Mouse (Mus musculus) brain, embryonic 18.5 days (tissue): Measurements from ENCODE around the gene Comtd1.

Source experiments
- DNase-seq: peaks from one replicate; pipeline ENCODE4 v3.0.0-alpha.2; 2012; ENCODE audit warnings: low read depth, low spot score

Comtd1 gene

GRCm38 (mm10) chr14:21838336-21839017, 10.3 kb downstream of the Comtd1 start:
- DNase-seq: no peak

DNA sequence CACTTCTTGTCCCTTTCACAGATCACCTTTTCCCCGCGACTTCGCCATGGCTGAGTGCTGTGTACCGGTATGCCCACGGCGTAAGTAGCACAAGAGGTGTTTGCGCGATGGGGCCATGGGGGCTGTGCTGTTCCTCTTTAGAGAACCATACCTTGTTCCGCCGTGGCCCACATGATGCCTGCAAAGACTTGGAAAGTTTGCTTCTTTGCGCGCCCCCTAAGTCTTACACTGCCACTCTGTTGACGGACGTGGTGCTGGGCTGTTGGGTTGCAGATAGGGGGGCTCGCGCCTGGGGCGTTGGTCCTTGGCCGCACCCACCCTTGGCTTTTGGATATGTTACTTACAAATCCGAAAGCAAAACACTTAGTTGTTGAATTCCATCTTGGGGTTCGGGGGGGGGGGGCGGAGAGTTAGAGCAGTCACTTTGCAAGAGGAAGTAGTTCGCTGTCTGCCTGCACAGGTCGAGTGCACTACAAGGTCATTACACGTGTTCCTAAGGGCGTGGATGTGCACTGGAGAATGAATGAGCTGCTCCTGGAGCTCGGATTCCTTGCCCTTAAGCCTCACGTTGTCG, 16.9 kb downstream of the Comtd1 start:
- no peak for DNase-seq

DNA sequence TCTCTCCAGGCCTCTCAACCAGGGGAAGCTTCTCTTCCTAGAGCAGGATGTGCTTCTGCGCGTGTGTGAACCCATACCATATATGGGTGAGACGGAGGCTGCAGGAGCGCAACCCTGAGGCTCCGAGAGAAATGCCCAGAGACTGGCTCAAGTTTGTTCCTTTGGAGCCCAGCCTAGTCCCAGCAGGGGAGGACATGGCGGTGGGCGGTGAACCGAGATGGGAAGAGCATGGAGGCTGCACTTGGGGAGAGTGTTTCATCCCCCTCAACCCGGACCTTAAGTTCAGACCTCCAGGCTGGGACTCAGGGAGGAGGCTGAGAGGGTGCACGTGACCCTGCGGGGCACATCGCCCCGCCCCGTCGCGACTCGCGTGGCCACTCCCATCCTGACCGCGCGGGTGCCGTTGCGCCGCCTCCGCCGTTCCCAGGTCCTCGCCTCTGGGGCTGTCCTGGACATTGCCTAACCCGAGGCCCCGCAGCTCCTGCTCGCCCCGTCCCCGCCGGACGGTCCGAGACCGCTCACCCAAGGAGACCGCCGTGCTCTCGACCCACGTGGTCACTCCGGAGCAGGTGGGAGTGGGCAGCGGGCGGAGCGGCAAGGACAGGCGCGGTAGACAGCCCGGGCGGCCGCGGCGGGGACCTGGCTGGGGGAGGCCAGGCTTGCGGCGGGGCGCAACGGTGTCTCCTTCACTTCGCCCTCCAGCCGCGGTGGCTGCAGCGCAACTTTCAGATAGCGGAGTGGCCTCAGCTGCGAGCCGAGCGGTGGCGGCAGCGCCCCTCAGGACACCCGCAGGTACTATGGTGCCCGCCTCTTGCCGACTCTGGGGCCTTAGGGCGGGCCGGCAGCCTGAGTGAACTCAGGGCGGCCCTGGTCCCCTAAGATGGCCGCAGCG, 17.7 kb downstream of the Comtd1 start:
- DNase-seq: peak; percentile 86

DNA sequence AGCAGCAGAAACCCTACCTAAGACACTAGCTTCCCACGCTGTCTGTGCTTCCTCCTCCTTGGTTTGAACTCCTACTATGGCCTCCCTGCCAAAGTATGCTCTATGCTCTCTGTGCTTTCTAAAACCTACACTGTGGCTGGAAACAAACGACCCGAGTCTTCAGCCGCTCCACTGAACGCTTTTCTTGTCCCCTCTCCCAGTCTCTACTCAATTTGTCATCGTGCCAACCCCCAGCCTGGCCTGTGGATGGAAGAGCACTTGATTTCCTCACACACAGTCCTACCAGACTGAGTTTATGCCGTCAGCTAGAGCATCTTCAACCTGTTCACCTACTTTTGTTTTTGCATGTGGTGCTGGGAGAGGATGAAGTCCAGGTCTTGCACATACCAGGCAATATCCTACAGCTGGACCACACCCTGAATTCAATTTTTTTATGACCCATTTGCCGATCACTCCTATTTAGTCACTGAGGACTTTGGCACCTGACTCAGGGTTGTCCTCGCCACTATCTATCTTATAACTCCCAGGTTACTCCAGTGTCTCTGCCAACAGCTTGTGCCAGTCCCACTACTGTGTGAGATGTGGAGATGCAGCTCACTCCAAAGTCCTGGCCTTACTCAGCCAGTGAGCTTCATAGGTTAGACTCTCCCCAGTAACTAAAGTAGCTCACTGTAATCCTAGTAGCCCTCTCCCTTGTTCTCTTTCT, 22.8 kb downstream of the Comtd1 start:
- DNase-seq: no peak

DNA sequence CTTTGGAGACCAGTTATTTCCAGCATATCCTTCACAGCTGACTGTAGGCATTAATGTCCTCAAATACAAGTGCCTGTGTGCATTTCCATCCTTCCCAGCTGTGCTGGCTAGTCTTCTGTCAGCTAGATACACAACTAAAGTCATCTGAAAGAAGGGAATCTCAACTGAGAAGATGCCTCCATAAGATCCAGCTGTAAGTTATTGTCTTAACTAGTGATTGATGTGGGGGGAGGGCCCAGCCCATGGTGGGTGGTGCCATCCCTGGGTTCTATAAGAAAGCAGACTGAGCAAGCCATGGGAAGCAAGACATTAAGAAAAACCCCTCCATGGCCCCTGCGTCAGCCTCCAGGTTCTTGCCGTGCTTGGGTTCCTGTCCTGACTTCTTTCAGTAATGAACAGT, 23.8 kb downstream of the Comtd1 start, which contains the start of gene Vdac2:
Gene Vdac2, plus strand, starts transcription at position 301 of the 400 bp plus-strand sequence.
- DNase-seq: no peak

DNA sequence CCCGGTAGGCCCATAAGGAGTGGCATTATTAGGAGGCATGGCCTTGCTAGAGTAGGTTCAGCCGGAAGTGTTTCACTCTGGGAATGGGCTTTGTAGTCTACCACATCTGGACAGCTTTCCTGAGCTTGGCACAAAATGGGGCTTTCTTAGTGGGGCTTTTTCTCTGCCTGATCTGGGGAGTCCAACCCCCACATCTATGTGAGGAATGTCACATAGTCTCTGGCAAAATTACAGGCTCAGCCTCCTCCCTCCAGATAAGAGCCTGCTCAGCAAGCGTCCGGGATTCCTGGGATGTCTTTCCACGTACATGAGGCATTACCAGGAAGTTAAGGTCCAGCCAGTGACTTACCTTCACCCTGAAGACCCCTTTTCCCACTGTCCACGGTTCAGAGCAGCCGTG, 24.9 kb downstream of the Comtd1 start:
- no peak for DNase-seq

DNA sequence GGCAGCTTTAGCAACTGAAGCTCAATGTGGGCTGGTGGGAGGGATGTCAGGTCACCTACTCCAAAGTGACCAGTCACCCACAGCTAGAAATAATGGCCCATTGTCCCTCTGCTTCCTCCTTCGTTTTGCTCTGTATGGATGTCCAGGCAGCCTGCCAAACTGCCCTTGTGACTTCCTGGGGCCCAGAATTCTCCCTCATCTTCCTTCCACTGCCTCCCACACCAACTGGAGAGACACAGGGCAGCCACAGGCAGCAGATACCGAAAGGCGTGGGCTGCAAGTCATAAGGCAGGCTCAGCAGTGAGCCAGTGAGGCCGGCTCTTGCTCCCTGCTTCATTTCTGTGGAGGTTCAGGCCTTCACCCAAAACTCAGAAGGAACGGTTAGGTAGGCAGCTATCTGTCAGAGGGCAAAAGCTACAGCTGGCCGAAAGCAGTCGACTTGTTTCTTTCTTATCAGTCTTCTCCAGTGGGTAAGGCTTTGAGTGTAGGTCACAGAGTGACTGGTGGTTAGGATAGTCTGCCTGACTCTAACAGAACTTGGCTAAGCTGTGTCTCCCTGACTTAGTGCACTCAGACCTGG, 25.9 kb downstream of the Comtd1 start:
- DNase-seq: no peak

GRCm38 (mm10) chr14:21822307-21822706, 26.5 kb downstream of the Comtd1 start:
- no peak for DNase-seq

DNA sequence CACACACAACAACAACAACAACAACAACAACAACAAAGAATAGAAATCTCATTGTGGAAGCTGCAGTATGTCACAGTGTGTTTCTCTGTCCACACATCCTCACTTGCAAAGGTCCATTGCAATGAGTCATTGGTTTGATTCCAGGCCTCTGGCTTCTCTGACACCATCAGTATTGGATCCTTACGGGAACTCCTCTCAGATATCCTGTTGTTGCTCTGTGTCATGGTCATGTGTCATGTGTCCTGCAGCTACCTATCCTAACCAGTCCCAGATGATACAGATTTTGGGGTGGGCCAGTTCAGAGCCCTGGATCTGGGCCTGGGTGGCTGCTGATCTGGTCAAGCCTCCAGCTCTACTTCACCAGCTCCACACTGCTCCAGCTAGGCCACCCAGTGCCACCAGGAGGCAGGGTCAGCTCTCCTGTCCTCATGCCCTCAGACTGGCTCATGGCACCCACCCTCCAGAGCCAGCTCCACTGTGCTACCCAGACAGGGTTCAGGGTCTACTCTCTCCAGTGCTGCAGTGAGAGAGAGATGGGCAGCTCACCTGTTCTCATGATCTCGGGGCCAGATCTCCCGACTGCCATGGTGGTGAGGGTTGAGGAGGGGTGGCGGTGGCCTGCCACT, 27.8 kb downstream of the Comtd1 start:
- DNase-seq: no peak

- DNase-seq: no peak
Observed at GRCm38 (mm10) chr14:21817453-21817852, 31.3 kb downstream of the Comtd1 start.

GRCm38 (mm10) chr14:21816255-21816654, 32.5 kb downstream of the Comtd1 start:
- no peak for DNase-seq

DNA sequence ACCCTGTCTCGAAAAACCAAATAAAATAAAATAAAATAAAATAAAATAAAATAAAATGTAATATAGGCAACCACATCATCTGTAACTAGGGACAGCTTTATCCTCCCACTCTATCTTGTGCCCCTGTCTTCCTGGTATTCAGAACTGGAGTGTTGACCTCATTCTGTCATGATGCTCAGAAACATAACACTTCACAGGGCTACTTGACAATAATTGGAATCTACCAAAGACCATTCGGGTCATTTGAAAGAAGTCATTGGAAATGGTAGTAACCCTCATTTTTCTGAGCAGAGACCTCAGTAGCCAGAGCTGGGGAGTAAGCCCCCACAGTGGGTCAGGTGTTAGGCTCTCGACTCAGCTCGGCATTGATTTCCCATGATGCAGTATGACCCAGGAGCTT, 34.2 kb downstream of the Comtd1 start:
- no peak for DNase-seq

DNA sequence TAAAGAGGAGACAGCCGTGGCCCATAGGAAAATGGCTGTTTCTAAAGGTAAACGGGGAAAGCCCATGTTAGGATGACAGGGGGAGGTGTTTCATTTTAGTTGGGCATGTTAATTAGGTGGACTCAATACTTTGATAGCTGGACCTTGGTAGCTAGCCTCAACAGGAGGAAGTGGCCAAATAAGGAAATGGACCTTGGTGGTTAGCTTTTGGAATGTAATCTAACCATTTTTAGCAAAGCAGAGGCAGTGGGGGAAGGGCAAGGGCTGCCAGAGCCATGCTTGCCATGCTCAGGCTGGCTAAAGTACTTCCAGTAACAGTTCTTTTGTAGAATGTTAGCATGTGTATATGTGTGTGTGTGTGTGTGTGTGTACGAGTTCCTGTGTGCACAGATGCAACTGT, 34.9 kb downstream of the Comtd1 start:
- DNase-seq: no peak

DNA sequence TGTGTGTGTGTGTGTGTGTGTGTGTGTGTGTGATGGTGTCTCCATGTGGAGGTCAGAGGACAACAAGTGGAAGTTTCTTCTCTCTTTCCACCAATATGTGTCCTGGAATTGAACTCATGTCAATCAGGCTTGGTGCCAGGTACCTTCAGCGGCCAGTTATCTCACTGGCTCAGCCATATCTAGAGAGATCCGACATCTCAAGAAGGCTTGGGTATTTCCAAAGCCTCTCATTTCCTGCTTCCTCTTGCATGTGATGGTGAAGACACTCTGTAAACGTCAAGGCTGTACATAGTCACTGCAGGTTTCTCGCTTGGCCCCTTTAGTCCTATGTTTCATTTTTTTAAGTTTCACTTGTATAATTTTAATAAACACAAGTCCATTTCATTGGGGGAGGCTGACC, 35.6 kb downstream of the Comtd1 start:
- no peak for DNase-seq

DNA sequence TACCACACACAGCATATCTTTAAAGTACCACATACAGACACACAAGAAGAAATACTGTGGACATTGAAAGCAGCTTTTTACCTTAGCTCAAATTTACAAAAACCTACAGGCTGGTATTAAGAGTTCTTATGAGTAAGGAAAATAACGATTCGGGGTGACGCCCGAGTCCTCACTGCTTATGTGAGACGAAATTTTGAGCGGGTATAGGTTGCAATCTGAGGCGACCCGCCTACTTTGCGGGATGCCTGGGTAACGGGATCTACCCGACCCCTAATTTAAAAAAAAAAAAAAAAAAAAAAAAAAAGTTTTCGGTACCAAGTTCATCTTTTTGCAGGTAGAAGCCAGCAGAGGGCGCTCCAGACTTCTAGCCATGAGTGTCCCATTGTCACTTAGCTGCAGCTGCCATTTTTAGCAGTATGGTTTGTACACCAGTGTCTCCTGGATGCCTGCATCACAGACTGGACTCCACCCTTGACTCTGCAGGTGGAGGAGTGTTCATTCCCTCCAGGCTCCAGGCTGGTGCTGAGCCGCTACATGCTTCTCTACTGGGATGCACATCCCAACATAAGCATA, 36.1 kb downstream of the Comtd1 start:
- DNase-seq: no peak

- no peak for DNase-seq
Observed at GRCm38 (mm10) chr14:21811744-21812393, 36.9 kb downstream of the Comtd1 start.

GRCm38 (mm10) chr14:21811301-21811700, 37.5 kb downstream of the Comtd1 start:
- DNase-seq: no peak

GRCm38 (mm10) chr14:21809418-21809817, 39.4 kb downstream of the Comtd1 start:
- no peak for DNase-seq

GRCm38 (mm10) chr14:21808208-21808922, 40.4 kb downstream of the Comtd1 start:
- DNase-seq: no peak
